ENCODE assay signal across 8 mouse cellular contexts in genomic region chr2:150136435-150136897, GRCm38 (mm10). TPM values are rescaled to one million over a fixed set of nuclear protein-coding genes. Genes with fewer than 3 reads are reported as not detected.
A peak's percentile ranks its signal among the peaks of the same experiment; 100 is the strongest.
DNase-seq lines count a peak whose midpoint lies in the region; ATAC-seq and TF ChIP-seq lines count a peak whose summit lies in the region.

Gene Zfp120 (minus strand): TSS chr2:150136708.

- H3K36me3 ChIP-seq in E14TG2a.4 (ENCODE audit: insufficient read depth, low read length) = peaks cover 10% of the 10 kb centered on the region
- peaks cover 16% of the 10 kb centered on the region for H3K36me3 ChIP-seq in forebrain, embryonic 12.5 days (replicated peaks)
- H3K36me3 ChIP-seq in heart, postnatal 0 days (replicated peaks; ENCODE audit: control insufficient read depth, insufficient read depth, low read length) = 0 out of 2 replicates have a peak, but pooled peaks cover 3% of the 10 kb centered on the region
- H3K36me3 ChIP-seq in liver, embryonic 16.5 days (ENCODE audit: control insufficient read depth, insufficient read depth) = no peaks in the 10 kb centered on the region
- peaks cover 20% of the 10 kb centered on the region for H3K36me3 ChIP-seq in neural tube, embryonic 13.5 days
- no peaks in the 10 kb centered on the region for H3K36me3 ChIP-seq in testis, adult 2 months (ENCODE audit: control insufficient read depth, insufficient read depth, low read length)

- TF ChIP-seq EP300 in heart, postnatal 0 days (IDR thresholded peaks at IDR 0.05; ENCODE audit: low read depth) = no peak

- peak; percentile 100 for ATAC-seq in forebrain, embryonic 12.5 days (ENCODE audit: low FRiP score)
- ATAC-seq in heart, postnatal 0 days (ENCODE audit: insufficient read depth, low read depth) = peak; percentile 100
- ATAC-seq in liver, embryonic 16.5 days (ENCODE audit: low read depth) = peak; percentile 97
- peak; percentile 100 for ATAC-seq in neural tube, embryonic 13.5 days (ENCODE audit: low read depth)

- no peak for TF ChIP-seq CTCF in E14TG2a.4 (conservative IDR thresholded peaks at IDR 0.05; ENCODE audit: low read length)
- no peak for TF ChIP-seq CTCF in heart, postnatal 0 days (IDR thresholded peaks at IDR 0.05; ENCODE audit: low read depth)
- no peak for TF ChIP-seq CTCF in testis, adult 2 months (IDR thresholded peaks at IDR 0.05; ENCODE audit: control insufficient read depth, insufficient read depth, insufficient replicate concordance, low read depth, low read length)

- DNase-seq in c-Kit-positive CD71-positive TER-119-positive erythroid progenitor cells, embryonic 14.5 days (ENCODE audit: low spot score) = peak; percentile 84
- DNase-seq in heart, postnatal 0 days (ENCODE audit: low spot score) = peak; percentile 95
- DNase-seq in kidney, postnatal 4 days = peak; percentile 77 to 89

- peaks cover 25% of the 10 kb centered on the region for H3K4me1 ChIP-seq in E14TG2a.4 (replicated peaks; ENCODE audit: low read depth, low read length)
- H3K4me1 ChIP-seq in forebrain, embryonic 12.5 days = peaks cover 6% of the 10 kb centered on the region
- H3K4me1 ChIP-seq in heart, postnatal 0 days (ENCODE audit: control insufficient read depth, insufficient read depth) = peaks cover 6% of the 10 kb centered on the region
- H3K4me1 ChIP-seq in liver, embryonic 16.5 days (ENCODE audit: control insufficient read depth, low read depth, low read length) = no peaks in the 10 kb centered on the region; the same call in 1 of the 2 replicates
- peaks cover 13% of the 10 kb centered on the region for H3K4me1 ChIP-seq in neural tube, embryonic 13.5 days (replicated peaks)
- no peaks in the 10 kb centered on the region; the same call in 1 of the 2 replicates for H3K4me1 ChIP-seq in testis, adult 2 months (ENCODE audit: control insufficient read depth, insufficient read depth, low read length)

- WGBS in forebrain, embryonic 12.5 days = under 1% methylated on average over 13 of the region's 13 CpGs
- WGBS in heart, postnatal 0 days = 0% methylated on average over 13 of the region's 13 CpGs
- WGBS in liver, embryonic 16.5 days (ENCODE audit: insufficient replicate concordance) = under 1% methylated on average over 13 of the region's 13 CpGs
- WGBS in neural tube, embryonic 13.5 days = under 1% methylated on average over 13 of the region's 13 CpGs

- H3K4me2 ChIP-seq in forebrain, embryonic 12.5 days = peak within 1 kb of the TSS; percentile 62
- H3K4me2 ChIP-seq in heart, postnatal 0 days (ENCODE audit: low read depth, low read length) = peak within 1 kb of the TSS; percentile 83
- H3K4me2 ChIP-seq in liver, embryonic 16.5 days (ENCODE audit: low read depth, low read length) = peak within 1 kb of the TSS; percentile 58
- H3K4me2 ChIP-seq in neural tube, embryonic 13.5 days = peak within 1 kb of the TSS; percentile 69

- no peaks in the 10 kb centered on the region for H3K9me3 ChIP-seq in E14TG2a.4 (ENCODE audit: low read length)
- no peaks in the 10 kb centered on the region for H3K9me3 ChIP-seq in forebrain, embryonic 12.5 days
- H3K9me3 ChIP-seq in heart, postnatal 0 days (replicated peaks; ENCODE audit: control insufficient read depth, low read length) = no peaks in the 10 kb centered on the region
- H3K9me3 ChIP-seq in liver, embryonic 16.5 days (replicated peaks; ENCODE audit: control insufficient read depth, low read length) = no peaks in the 10 kb centered on the region
- 0 out of 2 replicates have a peak, but pooled peaks cover 3% of the 10 kb centered on the region for H3K9me3 ChIP-seq in neural tube, embryonic 13.5 days

- H3K4me3 ChIP-seq in E14TG2a.4 (replicated peaks; ENCODE audit: low read length) = peak within 1 kb of the TSS; percentile 89
- H3K4me3 ChIP-seq in forebrain, embryonic 12.5 days (replicated peaks) = peak within 1 kb of the TSS; percentile 72
- peak within 1 kb of the TSS; percentile 92 for H3K4me3 ChIP-seq in heart, postnatal 0 days (ENCODE audit: low read depth, low read length)
- H3K4me3 ChIP-seq in liver, embryonic 16.5 days (ENCODE audit: low read depth, low read length) = peak within 1 kb of the TSS; percentile 76
- H3K4me3 ChIP-seq in neural tube, embryonic 13.5 days = peak within 1 kb of the TSS; percentile 63
- H3K4me3 ChIP-seq in testis, adult 2 months (ENCODE audit: control insufficient read depth, low read depth, low read length) = peak within 1 kb of the TSS; percentile 94

- peak within 1 kb of the TSS; percentile 72 for H3K9ac ChIP-seq in forebrain, embryonic 12.5 days
- H3K9ac ChIP-seq in heart, postnatal 0 days (replicated peaks; ENCODE audit: low read depth, low read length) = peak within 1 kb of the TSS; percentile 84
- peak within 1 kb of the TSS; percentile 78 for H3K9ac ChIP-seq in liver, embryonic 16.5 days (ENCODE audit: low read depth, low read length)
- H3K9ac ChIP-seq in neural tube, embryonic 13.5 days = peak within 1 kb of the TSS; percentile 80

- no peaks in the 10 kb centered on the region for H3K27me3 ChIP-seq in E14TG2a.4 (ENCODE audit: insufficient read depth, low read length)
- no peaks in the 10 kb centered on the region for H3K27me3 ChIP-seq in forebrain, embryonic 12.5 days
- H3K27me3 ChIP-seq in heart, postnatal 0 days (ENCODE audit: control insufficient read depth, insufficient read depth, low read length) = no peaks in the 10 kb centered on the region
- H3K27me3 ChIP-seq in liver, embryonic 16.5 days (ENCODE audit: control insufficient read depth, insufficient read depth, low read depth, low read length) = no peaks in the 10 kb centered on the region
- no peaks in the 10 kb centered on the region for H3K27me3 ChIP-seq in neural tube, embryonic 13.5 days
- H3K27me3 ChIP-seq in testis, adult 2 months (ENCODE audit: control insufficient read depth, insufficient read depth, low read length) = no peaks in the 10 kb centered on the region

- no peak for TF ChIP-seq POLR2A in testis, adult 2 months (IDR thresholded peaks at IDR 0.05; ENCODE audit: control insufficient read depth, low read depth, low read length)

- peak within 1 kb of the TSS; percentile 69 for H3K27ac ChIP-seq in forebrain, embryonic 12.5 days
- H3K27ac ChIP-seq in heart, postnatal 0 days (ENCODE audit: low read depth) = peak within 1 kb of the TSS; percentile 83
- H3K27ac ChIP-seq in liver, embryonic 16.5 days (ENCODE audit: low read length) = peak within 1 kb of the TSS; percentile 54; the same call in 1 of the 2 replicates
- peak within 1 kb of the TSS; percentile 79 for H3K27ac ChIP-seq in neural tube, embryonic 13.5 days (replicated peaks)
- H3K27ac ChIP-seq in testis, adult 2 months (ENCODE audit: control insufficient read depth, insufficient read depth, low read depth, low read length) = peak within 1 kb of the TSS; percentile 32

RNA-seq across cellular contexts. Expression of gene Zfp120, which starts in this region (rescaled TPM):
- polyA plus RNA-seq in forebrain, embryonic 12.5 days (2016; fragmentation: Nextera tagmentation; extraction: Ambion mirVana) = 8.2 and 8.7 TPM in 2 replicates
- 1.4 and 5.7 TPM in 2 replicates for total RNA-seq in heart, postnatal 0 days (2014; rRNA removed; ENCODE audit: low replicate concordance)
- 4.7 and 5.8 TPM in 2 replicates for polyA plus RNA-seq in heart, postnatal 0 days (2015; fragmentation: Nextera tagmentation; extraction: Ambion mirVana)
- polyA plus RNA-seq in liver, embryonic 16.5 days (2015; fragmentation: Nextera tagmentation; extraction: Ambion mirVana) = 3.2 and 3.4 TPM in 2 replicates
- polyA plus RNA-seq in neural tube, embryonic 13.5 days (2015; fragmentation: Nextera tagmentation; extraction: Ambion mirVana) = 8.9 and 9.6 TPM in 2 replicates
- polyA plus RNA-seq in testis, adult 2 months (2012; rRNA removed) = 0.23 TPM in 2 replicates

Comparison
In these comparisons a context has a peak if more than half of its experiments do, and no peak if none do; other contexts are left out.
1. Peak in every context shown above with its lines: DNase-seq, ATAC-seq, H3K4me3 ChIP-seq and H3K27ac ChIP-seq.
2. H3K27ac ChIP-seq: peak in every context shown above with its lines; median percentile 83 in heart, postnatal 0 days; 79 in neural tube, embryonic 13.5 days; 69 in forebrain, embryonic 12.5 days; 54 in liver, embryonic 16.5 days; 32 in testis, adult 2 months.